Mouse (Mus musculus): ENCODE measurements around the gene Angptl8. TPM values are rescaled to one million over a fixed set of nuclear protein-coding genes. Genes with fewer than 3 reads are reported as not detected.

Gene Angptl8
- polyA plus RNA-seq, 1 experiment from 2014 or later: 0.66 TPM

GRCm38 (mm10) chr9:21820183-21820582 is 15.1 kb upstream of the Angptl8 start:
- Histone ChIP-seq H3K9ac (ENCODE audit: low read depth, low read length) (no peak overlapping the region), H3K36me3 (ENCODE audit: control insufficient read depth, insufficient read depth, low read length) (no peaks in the 10 kb centered on the region), H3K4me1 (ENCODE audit: control insufficient read depth, insufficient read depth, low read depth, low read length) (no peaks in the 10 kb centered on the region), H3K4me3 (ENCODE audit: low read length) (no peak overlapping the region), H3K27me3 (replicated peaks; ENCODE audit: control insufficient read depth, insufficient read depth, low read length) (no peaks in the 10 kb centered on the region), H3K27ac (ENCODE audit: low read depth, low read length) (no peak overlapping the region), H3K9me3 (ENCODE audit: control insufficient read depth, low read length) (no peaks in the 10 kb centered on the region), H3K4me2 (ENCODE audit: low read length) (no peak overlapping the region)
- ATAC-seq: no peak
- WGBS: 84% methylated on average over 12 of the region's 12 CpGs

- H3K9me3 ChIP-seq (ENCODE audit: control insufficient read depth, low read length): no peaks in the 10 kb centered on the region
- no peak overlapping the region for H3K4me2 ChIP-seq (ENCODE audit: low read length)
- H3K9ac ChIP-seq (ENCODE audit: low read depth, low read length): no peak overlapping the region
- 84% methylated on average over 6 of the region's 6 CpGs for WGBS
- H3K27me3 ChIP-seq (replicated peaks; ENCODE audit: control insufficient read depth, insufficient read depth, low read length): no peaks in the 10 kb centered on the region
- no peak overlapping the region for H3K4me3 ChIP-seq (ENCODE audit: low read length)
- H3K27ac ChIP-seq (ENCODE audit: low read depth, low read length): no peak overlapping the region
- H3K4me1 ChIP-seq (ENCODE audit: control insufficient read depth, insufficient read depth, low read depth, low read length): no peaks in the 10 kb centered on the region
- ATAC-seq: no peak
- no peaks in the 10 kb centered on the region for H3K36me3 ChIP-seq (ENCODE audit: control insufficient read depth, insufficient read depth, low read length)
Observed at GRCm38 (mm10) chr9:21822686-21823085, 12.6 kb upstream of the Angptl8 start.

GRCm38 (mm10) chr9:21823957-21824356 is 11.4 kb upstream of the Angptl8 start:
- Histone ChIP-seq H3K9ac (ENCODE audit: low read depth, low read length) (no peak overlapping the region), H3K4me1 (ENCODE audit: control insufficient read depth, insufficient read depth, low read depth, low read length) (no peaks in the 10 kb centered on the region), H3K27ac (ENCODE audit: low read depth, low read length) (no peak overlapping the region), H3K4me2 (ENCODE audit: low read length) (no peak overlapping the region), H3K9me3 (ENCODE audit: control insufficient read depth, low read length) (no peaks in the 10 kb centered on the region), H3K36me3 (ENCODE audit: control insufficient read depth, insufficient read depth, low read length) (no peaks in the 10 kb centered on the region), H3K27me3 (replicated peaks; ENCODE audit: control insufficient read depth, insufficient read depth, low read length) (no peaks in the 10 kb centered on the region), H3K4me3 (ENCODE audit: low read length) (no peak overlapping the region)
- ATAC-seq: no peak
- 61% methylated on average over 4 of the region's 4 CpGs for WGBS

- Histone ChIP-seq H3K27me3 (replicated peaks; ENCODE audit: control insufficient read depth, insufficient read depth, low read length) (no peaks in the 10 kb centered on the region), H3K9ac (ENCODE audit: low read depth, low read length) (no peak overlapping the region), H3K36me3 (ENCODE audit: control insufficient read depth, insufficient read depth, low read length) (no peaks in the 10 kb centered on the region), H3K4me2 (ENCODE audit: low read length) (no peak overlapping the region), H3K4me3 (ENCODE audit: low read length) (no peak overlapping the region), H3K4me1 (ENCODE audit: control insufficient read depth, insufficient read depth, low read depth, low read length) (no peaks in the 10 kb centered on the region), H3K27ac (ENCODE audit: low read depth, low read length) (no peak overlapping the region), H3K9me3 (ENCODE audit: control insufficient read depth, low read length) (no peaks in the 10 kb centered on the region)
- no peak for ATAC-seq
- 70% methylated on average over 10 of the region's 10 CpGs for WGBS
Observed at GRCm38 (mm10) chr9:21824366-21824765, 10.9 kb upstream of the Angptl8 start.

DNA sequence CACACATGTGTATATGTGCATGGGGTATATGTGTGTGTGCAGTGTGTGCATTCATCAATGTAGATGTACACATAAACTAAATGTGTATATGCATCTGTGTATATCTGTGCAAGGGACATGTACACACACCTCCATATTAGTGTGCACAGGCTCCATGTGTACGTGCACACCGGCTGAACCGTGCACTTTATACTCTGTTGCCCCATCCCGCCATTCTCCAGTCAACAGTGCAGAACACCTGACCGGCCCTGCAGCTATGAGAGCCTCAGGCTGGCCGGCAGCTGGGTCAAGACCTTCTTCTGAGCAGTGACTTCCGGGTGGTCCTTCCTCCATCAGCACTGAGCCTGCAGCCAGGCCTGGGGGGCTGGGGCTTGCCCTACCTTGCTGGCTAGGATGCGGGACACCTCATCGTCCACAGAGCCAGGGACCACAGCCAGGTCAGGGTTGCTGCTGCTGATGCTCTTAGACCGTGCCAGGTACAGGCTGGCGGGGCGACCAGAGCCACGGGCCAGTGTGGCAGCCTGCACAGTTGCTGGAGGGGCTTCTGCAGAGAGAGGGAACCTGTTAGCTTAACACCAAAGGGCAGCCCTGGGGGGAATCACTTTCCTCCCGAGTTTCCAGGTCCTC is 5.4 kb upstream of the Angptl8 start:
- no peaks in the 10 kb centered on the region for H3K9me3 ChIP-seq (ENCODE audit: control insufficient read depth, low read length)
- H3K9ac ChIP-seq (ENCODE audit: low read depth, low read length): no peak overlapping the region
- no peak overlapping the region for H3K27ac ChIP-seq (ENCODE audit: low read depth, low read length)
- ATAC-seq: no peak
- H3K4me2 ChIP-seq (ENCODE audit: low read length): no peak overlapping the region
- H3K4me3 ChIP-seq (ENCODE audit: low read length): no peak overlapping the region
- H3K36me3 ChIP-seq (ENCODE audit: control insufficient read depth, insufficient read depth, low read length): no peaks in the 10 kb centered on the region
- WGBS: 87% methylated on average over 14 of the region's 14 CpGs
- H3K27me3 ChIP-seq (replicated peaks; ENCODE audit: control insufficient read depth, insufficient read depth, low read length): no peaks in the 10 kb centered on the region
- H3K4me1 ChIP-seq (ENCODE audit: control insufficient read depth, insufficient read depth, low read depth, low read length): no peaks in the 10 kb centered on the region

DNA sequence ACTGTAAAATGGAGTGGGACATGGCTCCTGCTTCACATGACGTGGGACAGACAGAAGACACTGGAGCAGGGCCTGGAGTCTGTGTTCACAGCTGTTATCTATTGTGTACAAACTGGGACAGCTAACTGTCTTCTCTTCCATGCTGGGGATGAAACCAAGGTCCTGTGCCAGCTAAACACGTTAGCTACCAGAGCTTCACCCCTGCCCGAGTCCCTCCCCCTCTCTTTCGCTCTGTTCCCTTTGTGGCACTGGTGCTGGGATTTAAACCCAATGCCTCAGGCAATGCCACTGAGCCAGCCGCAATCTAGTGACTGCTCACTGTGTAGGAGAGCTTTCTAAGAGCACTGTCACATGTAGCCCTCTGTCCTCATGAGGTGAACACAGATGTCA is 4.9 kb upstream of the Angptl8 start:
- Histone ChIP-seq H3K27ac (ENCODE audit: low read depth, low read length) (no peak overlapping the region), H3K27me3 (replicated peaks; ENCODE audit: control insufficient read depth, insufficient read depth, low read length) (no peaks in the 10 kb centered on the region), H3K4me2 (ENCODE audit: low read length) (no peak overlapping the region), H3K9me3 (ENCODE audit: control insufficient read depth, low read length) (no peaks in the 10 kb centered on the region), H3K36me3 (ENCODE audit: control insufficient read depth, insufficient read depth, low read length) (no peaks in the 10 kb centered on the region), H3K9ac (ENCODE audit: low read depth, low read length) (no peak overlapping the region), H3K4me1 (ENCODE audit: control insufficient read depth, insufficient read depth, low read depth, low read length) (no peaks in the 10 kb centered on the region), H3K4me3 (ENCODE audit: low read length) (no peak overlapping the region)
- WGBS: 80% methylated on average over 5 of the region's 5 CpGs
- no peak for ATAC-seq

- Histone ChIP-seq H3K36me3 (ENCODE audit: control insufficient read depth, insufficient read depth, low read length) (no peaks in the 10 kb centered on the region), H3K9me3 (ENCODE audit: control insufficient read depth, low read length) (no peaks in the 10 kb centered on the region), H3K4me1 (ENCODE audit: control insufficient read depth, insufficient read depth, low read depth, low read length) (no peaks in the 10 kb centered on the region), H3K9ac (ENCODE audit: low read depth, low read length) (no peak overlapping the region), H3K27me3 (replicated peaks; ENCODE audit: control insufficient read depth, insufficient read depth, low read length) (no peaks in the 10 kb centered on the region), H3K4me3 (ENCODE audit: low read length) (no peak overlapping the region), H3K27ac (ENCODE audit: low read depth, low read length) (no peak overlapping the region), H3K4me2 (ENCODE audit: low read length) (no peak overlapping the region)
- WGBS: 89% methylated on average over 11 of the region's 11 CpGs
- no peak for ATAC-seq
Observed at GRCm38 (mm10) chr9:21830936-21831335, 4.4 kb upstream of the Angptl8 start.

- Histone ChIP-seq H3K27ac (ENCODE audit: low read depth, low read length) (no peak overlapping the region), H3K36me3 (ENCODE audit: control insufficient read depth, insufficient read depth, low read length) (no peaks in the 10 kb centered on the region), H3K27me3 (replicated peaks; ENCODE audit: control insufficient read depth, insufficient read depth, low read length) (no peaks in the 10 kb centered on the region), H3K4me3 (ENCODE audit: low read length) (no peak overlapping the region), H3K4me2 (ENCODE audit: low read length) (no peak overlapping the region), H3K9me3 (ENCODE audit: control insufficient read depth, low read length) (no peaks in the 10 kb centered on the region), H3K4me1 (ENCODE audit: control insufficient read depth, insufficient read depth, low read depth, low read length) (no peaks in the 10 kb centered on the region), H3K9ac (ENCODE audit: low read depth, low read length) (no peak overlapping the region)
- WGBS: 87% methylated on average over 19 of the region's 20 CpGs
- no peak for ATAC-seq
Observed at GRCm38 (mm10) chr9:21831558-21832240, 3.6 kb upstream of the Angptl8 start.

DNA sequence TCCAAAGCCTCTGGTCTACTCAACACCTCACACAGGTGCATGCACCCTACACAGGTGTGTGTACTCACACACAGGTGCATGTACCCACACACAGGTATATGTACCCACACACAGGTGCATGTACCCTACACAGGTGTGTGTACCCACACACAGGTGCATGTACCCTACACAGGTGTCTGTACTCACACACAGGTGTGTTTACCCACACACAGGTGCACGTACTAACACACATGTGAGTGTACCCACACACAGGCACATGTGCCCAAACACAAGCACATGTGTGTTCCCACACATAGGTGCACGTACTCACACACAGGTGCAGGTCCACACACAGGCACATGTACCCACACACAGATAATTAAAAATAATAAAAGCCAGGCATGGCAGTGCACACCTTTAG is 2.4 kb downstream of the Angptl8 start:
- Histone ChIP-seq H3K36me3 (ENCODE audit: control insufficient read depth, insufficient read depth, low read length) (no peaks in the 10 kb centered on the region), H3K4me1 (ENCODE audit: control insufficient read depth, insufficient read depth, low read depth, low read length) (no peaks in the 10 kb centered on the region), H3K4me3 (ENCODE audit: low read length) (no peak overlapping the region), H3K9ac (ENCODE audit: low read depth, low read length) (no peak overlapping the region), H3K27ac (ENCODE audit: low read depth, low read length) (no peak overlapping the region), H3K9me3 (ENCODE audit: control insufficient read depth, low read length) (no peaks in the 10 kb centered on the region), H3K27me3 (replicated peaks; ENCODE audit: control insufficient read depth, insufficient read depth, low read length) (no peaks in the 10 kb centered on the region), H3K4me2 (ENCODE audit: low read length) (no peak overlapping the region)
- no peak for ATAC-seq
- WGBS: 87% methylated on average over 2 of the region's 2 CpGs
